Mouse (Mus musculus) layer of hippocampus, adult 9-11 months (tissue): ENCODE results near the gene St6galnac3.
A peak's percentile ranks its signal among the peaks of the same experiment; 100 is the strongest.

Experiments used
- DNase-seq: peaks from one replicate; pipeline ENCODE4 v3.0.0; 2022

St6galnac3 gene

GRCm38 (mm10) chr3:153645803-153646202 lies 79.2 kb downstream of the St6galnac3 start:
- DNase-seq, result no peak

- DNase-seq, result no peak
These were observed 81.0 kb downstream of the St6galnac3 start for GRCm38 (mm10) chr3:153643822-153644519.

GRCm38 (mm10) chr3:153642826-153643225 lies 82.1 kb downstream of the St6galnac3 start:
- DNase-seq, result no peak

- DNase-seq, result peak; percentile 51
These were observed 83.2 kb downstream of the St6galnac3 start for GRCm38 (mm10) chr3:153641805-153642204.

GRCm38 (mm10) chr3:153637336-153637735 lies 87.6 kb downstream of the St6galnac3 start:
- no peak for DNase-seq

GRCm38 (mm10) chr3:153636804-153637153 lies 88.2 kb downstream of the St6galnac3 start:
- DNase-seq, result no peak

GRCm38 (mm10) chr3:153636094-153636803 lies 88.7 kb downstream of the St6galnac3 start:
- DNase-seq, result no peak

GRCm38 (mm10) chr3:153631988-153632672 lies 92.8 kb downstream of the St6galnac3 start:
- no peak for DNase-seq

- no peak for DNase-seq
These were observed 98.7 kb downstream of the St6galnac3 start for GRCm38 (mm10) chr3:153626237-153626636.

GRCm38 (mm10) chr3:153618976-153619375 lies 106.0 kb downstream of the St6galnac3 start:
- DNase-seq, result no peak

GRCm38 (mm10) chr3:153616849-153617248 lies 108.1 kb downstream of the St6galnac3 start:
- no peak for DNase-seq

GRCm38 (mm10) chr3:153610239-153610638 lies 114.7 kb downstream of the St6galnac3 start:
- no peak for DNase-seq

GRCm38 (mm10) chr3:153606331-153606730 lies 118.6 kb downstream of the St6galnac3 start:
- DNase-seq, result peak; percentile 80

- no peak for DNase-seq
These were observed 119.2 kb downstream of the St6galnac3 start for GRCm38 (mm10) chr3:153605767-153606098.

- no peak for DNase-seq
These were observed 119.7 kb downstream of the St6galnac3 start for GRCm38 (mm10) chr3:153605089-153605766.

- DNase-seq, result no peak
These were observed 125.8 kb downstream of the St6galnac3 start for GRCm38 (mm10) chr3:153599179-153599578.

- peak; percentile 82 for DNase-seq
These were observed 126.3 kb downstream of the St6galnac3 start for GRCm38 (mm10) chr3:153598631-153599030.

GRCm38 (mm10) chr3:153594531-153594930 lies 130.4 kb downstream of the St6galnac3 start:
- DNase-seq, result no peak

GRCm38 (mm10) chr3:153593978-153594377 lies 131.0 kb downstream of the St6galnac3 start:
- DNase-seq, result no peak

- no peak for DNase-seq
These were observed 131.9 kb downstream of the St6galnac3 start for GRCm38 (mm10) chr3:153593103-153593502.

- DNase-seq, result no peak
These were observed 137.4 kb downstream of the St6galnac3 start for GRCm38 (mm10) chr3:153587594-153587993.

GRCm38 (mm10) chr3:153584836-153585235 lies 140.1 kb downstream of the St6galnac3 start:
- DNase-seq, result no peak

- DNase-seq, result no peak
These were observed 142.9 kb downstream of the St6galnac3 start for GRCm38 (mm10) chr3:153582065-153582464.
